Mouse (Mus musculus) limb, embryonic 14.5 days (tissue): ENCODE measurements around the gene Rpl4. TPM values are rescaled to one million over a fixed set of nuclear protein-coding genes. Genes with fewer than 3 reads are reported as not detected.
"Not testable (repeated sequence)": the region's sequence is repeated elsewhere in the genome, so short reads cannot be mapped to it uniquely, and the experiment has no call there.

Experiments used
- ATAC-seq: fragments of 200-750 bp; cut with Nextera tagmentation; 2 replicates; pipeline ENCODE4 v1.8.0; 2017; ENCODE audit warnings: low read depth, moderate number of reproducible peaks, moderate TSS enrichment; ENCODE audit not compliant: low FRiP score
- DNase-seq: peaks from one replicate; pipeline ENCODE4 v3.0.0-alpha.2; 2015; ENCODE audit warnings: low spot score
- H3K27ac ChIP-seq: fragments of 300-500 bp; sonication (generic); replicated peaks from 2 replicates; pipeline ENCODE4 v1.5.1; 2014; ENCODE audit warnings: low read depth, mild to moderate bottlenecking, low read length, moderate library complexity, mixed read lengths
- H3K27me3 ChIP-seq: fragments of 300-500 bp; sonication (generic); 2 replicates; pipeline ENCODE4 v1.6.1; 2014; ENCODE audit warnings: low read length, mixed read lengths; ENCODE audit not compliant: control insufficient read depth, insufficient read depth
- H3K36me3 ChIP-seq: fragments of 300-500 bp; sonication (generic); 2 replicates; pipeline ENCODE4 v1.6.1; 2014; ENCODE audit warnings: mild to moderate bottlenecking, low read length, moderate library complexity, mixed read lengths; ENCODE audit not compliant: control insufficient read depth, insufficient read depth
- H3K4me1 ChIP-seq: fragments of 300-500 bp; sonication (generic); 2 replicates; pipeline ENCODE4 v1.6.1; 2014; ENCODE audit warnings: antibody characterized with exemption, low read length, mixed read lengths; ENCODE audit not compliant: control insufficient read depth, insufficient read depth
- H3K4me2 ChIP-seq: fragments of 300-500 bp; sonication (generic); replicated peaks from 2 replicates; pipeline ENCODE4 v1.6.1; 2014; ENCODE audit warnings: low read depth, mild to moderate bottlenecking, low read length, moderate library complexity; ENCODE audit not compliant: severe bottlenecking
- H3K4me3 ChIP-seq: fragments of 300-500 bp; sonication (generic); replicated peaks from 2 replicates; pipeline ENCODE4 v1.5.1; 2014; ENCODE audit warnings: low read length
- H3K9ac ChIP-seq: fragments of 300-500 bp; sonication (generic); 2 replicates; pipeline ENCODE4 v1.6.1; 2014; ENCODE audit warnings: mild to moderate bottlenecking, low read depth, low read length, moderate library complexity; ENCODE audit not compliant: severe bottlenecking
- H3K9me3 ChIP-seq: fragments of 300-500 bp; sonication (generic); 2 replicates; pipeline ENCODE4 v1.6.1; 2016; ENCODE audit warnings: low read length; ENCODE audit not compliant: control insufficient read depth
- POLR2A ChIP-seq: fragments of 200-500 bp; IDR thresholded peaks from 2 replicates; pipeline ENCODE4 v1.8.0; 2012; ENCODE audit warnings: inconsistent platforms, mild to moderate bottlenecking, moderate library complexity, borderline replicate concordance; ENCODE audit not compliant: insufficient read depth, insufficient read length; ENCODE audit errors: extremely low read depth
- WGBS: fragments of 180-500 bp; shearing (Covaris S2); extraction: QIAGEN DNeasy Blood & Tissue Kit; methylation state at CpG from one replicate; pipeline ENCODE4 v1.1.7; 2014; 5-methylcytosine and 5-hydroxymethylcytosine counted together
- polyA plus RNA-seq, 2 experiments: library from polyadenylated mRNA; depleted of rRNA in 1 of 2; stranded (reverse) in 1 of 2; unstranded in 1 of 2; fragments of >200 nt; fragmentation: Nextera tagmentation in 1 of 2; extraction: Ambion mirVana in 1 of 2; gene quantifications; 2 replicates each; pipeline versions ENCODE4 v1.2.1 to v1.2.3; 2012 to 2014

The Rpl4 gene
- polyA plus RNA-seq, 2 experiments = 1,322 to 1,375 TPM

GRCm38 (mm10) chr9:64174341-64174740 is 1.2 kb downstream of the Rpl4 start:
- Histone ChIP-seq H3K4me2 (peak overlapping the region; percentile 75), H3K36me3 (peaks cover 46% of the 10 kb centered on the region), H3K4me3 (peak overlapping the region; percentile 94), H3K9me3 (no peaks in the 10 kb centered on the region), H3K9ac (peak overlapping the region; percentile 92), H3K4me1 (peaks cover 13% of the 10 kb centered on the region), H3K27me3 (no peaks in the 10 kb centered on the region), H3K27ac (peak overlapping the region; percentile 94)
- DNase-seq (no peak), ATAC-seq (no peak)
- no peak for TF ChIP-seq POLR2A

DNA sequence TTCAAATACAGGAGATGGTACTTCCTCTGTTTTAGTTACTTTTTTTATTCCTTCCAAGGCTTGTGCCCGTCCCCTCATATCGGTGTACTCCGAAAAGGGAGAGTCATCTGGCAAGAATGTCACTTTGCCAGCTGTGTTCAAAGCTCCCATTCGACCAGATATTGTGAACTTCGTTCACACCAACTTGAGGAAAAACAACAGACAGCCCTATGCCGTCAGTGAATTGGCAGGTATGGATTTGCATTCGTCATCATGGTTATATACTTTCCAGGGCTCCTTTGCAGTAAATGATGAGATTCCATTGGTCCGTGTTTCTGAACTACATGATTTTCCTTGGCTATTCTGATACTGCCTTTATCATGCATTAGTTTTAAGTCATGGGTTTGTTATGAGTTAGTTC is 1.6 kb downstream of the Rpl4 start:
- no peaks in the 10 kb centered on the region for H3K27me3 ChIP-seq
- no peak for TF ChIP-seq POLR2A

GRCm38 (mm10) chr9:64175378-64175777 is 2.2 kb downstream of the Rpl4 start:
- peaks cover 49% of the 10 kb centered on the region for H3K36me3 ChIP-seq
- no peak overlapping the region for H3K27ac ChIP-seq
- no peak overlapping the region for H3K4me2 ChIP-seq
- peaks cover 19% of the 10 kb centered on the region for H3K4me1 ChIP-seq
- no peak for DNase-seq
- H3K9me3 ChIP-seq = no peaks in the 10 kb centered on the region
- 88% methylated on average over 11 of the region's 11 CpGs for WGBS
- H3K9ac ChIP-seq = no peak overlapping the region
- no peaks in the 10 kb centered on the region for H3K27me3 ChIP-seq
- ATAC-seq = no peak
- TF ChIP-seq POLR2A = no peak
- H3K4me3 ChIP-seq = no peak overlapping the region

More for the DNA sequence above, 1.6 kb downstream of the Rpl4 start:
- DNase-seq (no peak), ATAC-seq (no peak)
- Histone ChIP-seq H3K36me3 (peaks cover 46% of the 10 kb centered on the region), H3K4me2 (peak overlapping the region; percentile 75), H3K27ac (no peak overlapping the region), H3K9me3 (no peaks in the 10 kb centered on the region), H3K4me3 (peak overlapping the region; percentile 94), H3K9ac (0 out of 2 replicates have a peak overlapping the region, but pooled peaks have one; percentile 3), H3K4me1 (peaks cover 15% of the 10 kb centered on the region)
- 59% methylated on average over 8 of the region's 8 CpGs for WGBS

DNA sequence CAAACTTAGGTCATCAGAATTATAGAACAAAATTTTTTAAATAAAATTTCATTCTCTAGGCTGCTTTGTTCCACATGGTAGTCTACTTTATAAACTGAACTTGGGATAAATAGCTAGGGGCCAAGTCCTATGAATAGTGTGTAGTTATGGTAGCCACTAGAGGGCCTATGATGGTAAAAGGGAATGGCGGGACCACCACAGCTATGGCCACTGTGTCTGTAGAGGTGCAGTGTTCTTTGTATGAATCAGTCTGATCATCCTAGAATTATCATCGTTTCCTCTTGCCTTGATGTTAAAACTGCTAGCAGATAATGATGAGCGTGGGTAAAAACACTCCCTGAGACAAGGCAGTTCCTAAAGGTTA is 5.4 kb downstream of the Rpl4 start:
- H3K4me3 ChIP-seq = peak overlapping the region; percentile 62
- peaks cover 72% of the 10 kb centered on the region for H3K36me3 ChIP-seq
- peak; percentile 61 for DNase-seq
- H3K27me3 ChIP-seq = no peaks in the 10 kb centered on the region
- H3K9me3 ChIP-seq = no peaks in the 10 kb centered on the region
- H3K27ac ChIP-seq = peak overlapping the region; percentile 70; the same call in 1 of the 2 replicates
- H3K9ac ChIP-seq = 0 out of 2 replicates have a peak overlapping the region, but pooled peaks have one; percentile 72
- peaks cover 19% of the 10 kb centered on the region for H3K4me1 ChIP-seq
- no peak for TF ChIP-seq POLR2A
- H3K4me2 ChIP-seq = peak overlapping the region; percentile 48
- 0 out of 2 replicates have a peak, but pooled peaks have one; percentile 54 for ATAC-seq
- WGBS = 33% methylated on average over 3 of the region's 3 CpGs

DNA sequence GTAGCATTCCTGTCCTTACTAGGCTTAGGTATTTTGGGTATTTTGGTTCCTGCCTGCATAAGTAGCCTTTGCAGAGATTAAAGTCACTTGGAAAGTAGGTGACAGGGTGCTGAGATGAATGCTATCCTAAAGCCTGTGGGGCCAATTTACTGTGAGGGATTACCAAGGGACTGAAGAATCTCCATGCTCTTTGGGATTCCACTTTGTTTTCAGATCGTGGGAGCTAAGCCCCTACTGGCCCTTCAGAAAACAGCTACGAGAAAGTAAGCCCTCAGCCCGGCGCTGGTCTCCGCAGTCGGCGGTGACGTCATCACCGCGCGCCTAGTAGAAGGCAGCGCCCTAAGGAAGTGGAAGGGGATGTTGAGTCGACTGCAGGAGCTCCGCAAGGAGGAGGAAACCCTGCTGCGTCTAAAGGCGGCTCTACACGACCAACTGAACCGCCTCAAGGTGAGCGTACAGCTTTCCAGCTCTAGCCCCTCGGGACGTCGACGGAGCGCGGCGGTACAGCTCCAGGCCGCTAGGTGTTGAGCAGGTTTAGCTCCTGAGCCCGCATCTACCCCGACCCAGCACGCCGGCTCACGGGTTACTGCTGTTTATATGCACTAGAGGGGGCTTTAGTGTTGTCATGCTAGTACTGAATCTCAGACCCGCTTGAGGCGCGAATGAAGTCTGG is 5.9 kb downstream of the Rpl4 start, which contains the start of gene Snapc5:
Gene Snapc5 (plus strand): TSS at position 301 of the 673 bp plus-strand sequence.
- H3K27ac ChIP-seq = peak within 1 kb of the TSS; percentile 70
- peaks cover 72% of the 10 kb centered on the region for H3K36me3 ChIP-seq
- DNase-seq (peak; percentile 97), ATAC-seq (peak; percentile 91)
- under 1% methylated on average over 35 of the region's 35 CpGs for WGBS
- peak within 1 kb of the TSS; percentile 48 for H3K4me2 ChIP-seq
- H3K27me3 ChIP-seq = no peaks in the 10 kb centered on the region
- no peaks in the 10 kb centered on the region for H3K9me3 ChIP-seq
- TF ChIP-seq POLR2A = no peak
- peak within 1 kb of the TSS; percentile 62 for H3K4me3 ChIP-seq
- H3K9ac ChIP-seq = peak within 1 kb of the TSS; percentile 72
- peaks cover 19% of the 10 kb centered on the region for H3K4me1 ChIP-seq

DNA sequence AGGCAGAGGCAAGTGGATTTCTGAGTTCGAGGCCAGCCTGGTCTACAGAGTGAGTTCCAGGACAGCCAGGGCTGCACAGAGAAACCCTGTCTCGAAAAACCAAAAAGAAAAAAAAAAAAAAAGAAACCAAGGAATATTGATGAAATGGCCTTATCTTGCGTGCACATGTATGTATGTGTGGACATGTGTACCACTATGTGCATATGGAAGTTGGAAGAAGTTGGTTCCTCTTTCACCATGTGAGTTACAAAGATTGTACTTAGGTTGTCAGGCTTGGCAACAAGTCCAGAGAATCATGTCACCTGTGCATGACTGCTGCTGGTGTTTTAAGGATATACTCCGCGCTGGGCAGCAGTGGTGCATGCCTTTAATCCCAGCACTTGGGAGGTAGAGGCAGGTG is 10.1 kb downstream of the Rpl4 start:
- H3K4me1 ChIP-seq, DNase-seq, H3K27me3 ChIP-seq, H3K9ac ChIP-seq, H3K9me3 ChIP-seq, ATAC-seq, H3K4me2 ChIP-seq, H3K4me3 ChIP-seq, H3K27ac ChIP-seq: not testable (repeated sequence)
- 88% methylated on average over 5 of the region's 5 CpGs for WGBS
- peaks cover 70% of the 10 kb centered on the region for H3K36me3 ChIP-seq
